Mouse (Mus musculus) spleen, adult 18-20 months (tissue): Measurements from ENCODE around the gene Apaf1.

Source experiments
- DNase-seq, 2 experiments: peaks; one replicate each; pipeline ENCODE4 v3.0.0; 2022; ENCODE audit warnings: mixed read lengths in 2 of 2

The Apaf1 gene

DNA sequence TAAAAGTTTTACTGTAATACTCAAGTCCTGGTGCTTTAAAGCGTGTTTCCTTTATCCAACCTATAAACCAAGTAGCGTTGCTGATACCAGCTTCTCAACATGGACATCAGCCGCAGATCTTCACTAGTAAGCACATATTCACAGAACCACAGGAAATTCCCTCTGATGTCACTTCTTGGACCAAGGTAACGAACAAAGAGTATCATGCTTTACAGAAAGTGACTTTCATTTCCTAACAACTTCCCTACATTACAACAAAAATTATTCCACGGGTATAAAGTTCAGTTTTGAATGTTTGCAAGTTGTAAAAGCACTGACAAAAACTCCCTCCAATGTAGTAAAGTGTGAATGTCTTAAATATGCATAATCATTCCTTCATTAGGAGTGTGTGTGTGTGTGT is 2.0 kb downstream of the Apaf1 start:
- no peak for DNase-seq

DNA sequence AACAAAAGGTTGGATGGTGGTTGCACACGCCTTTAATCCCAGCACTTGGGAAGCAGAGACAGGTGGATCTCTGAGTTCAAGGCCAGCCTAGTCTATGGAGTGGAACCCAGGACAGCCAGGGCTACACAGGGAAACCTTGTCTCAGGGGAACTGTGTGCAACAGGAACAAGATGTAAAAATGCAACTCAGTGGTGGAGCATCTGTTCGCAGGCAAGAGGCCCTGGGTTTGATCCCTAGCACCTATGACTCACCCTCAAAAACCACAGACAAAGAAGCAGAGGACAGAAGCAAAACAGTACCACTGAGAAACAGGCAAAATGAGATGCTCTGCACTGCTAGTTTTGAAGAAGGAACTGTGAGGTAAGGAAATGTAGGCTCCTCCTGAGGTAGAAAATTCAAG is 5.9 kb downstream of the Apaf1 start:
- no peak for DNase-seq

DNA sequence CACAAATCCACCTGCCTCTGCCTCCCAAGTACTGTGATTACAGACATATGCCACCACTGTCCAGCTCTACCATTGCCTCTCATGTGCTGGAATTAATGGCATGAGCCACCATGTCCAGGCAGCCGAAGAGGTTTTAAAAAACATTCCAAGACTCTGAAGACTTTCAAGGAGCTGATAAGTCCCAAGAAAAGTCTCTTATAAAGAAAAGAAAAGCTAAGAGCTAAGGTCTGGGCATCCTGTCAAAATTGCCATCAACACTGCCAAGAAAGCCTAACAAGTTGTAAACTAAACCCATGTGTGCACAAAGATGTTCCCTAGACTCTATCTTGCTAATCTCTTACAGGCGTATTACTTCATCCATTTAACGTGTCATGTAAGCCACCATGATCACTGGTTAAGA is 9.2 kb downstream of the Apaf1 start:
- no peak for DNase-seq

DNA sequence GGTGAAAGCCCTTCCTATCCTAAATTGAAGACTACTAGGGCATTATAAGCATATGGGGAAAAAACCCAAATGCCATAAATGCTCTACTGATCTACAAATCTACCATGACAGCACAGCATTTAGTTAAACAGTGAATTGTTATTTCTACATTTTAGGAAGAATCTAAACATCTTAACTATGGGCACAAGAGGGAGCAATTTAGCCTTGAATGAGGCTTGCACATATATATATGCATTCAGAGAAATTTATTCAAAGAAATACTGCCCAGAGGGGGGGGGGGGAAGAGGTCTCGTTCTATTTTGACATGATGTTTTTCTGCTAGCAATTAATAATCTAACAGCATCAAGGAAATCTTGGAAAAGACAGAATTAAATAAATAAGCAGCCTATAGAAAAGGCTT is 10.8 kb downstream of the Apaf1 start:
- no peak for DNase-seq

DNA sequence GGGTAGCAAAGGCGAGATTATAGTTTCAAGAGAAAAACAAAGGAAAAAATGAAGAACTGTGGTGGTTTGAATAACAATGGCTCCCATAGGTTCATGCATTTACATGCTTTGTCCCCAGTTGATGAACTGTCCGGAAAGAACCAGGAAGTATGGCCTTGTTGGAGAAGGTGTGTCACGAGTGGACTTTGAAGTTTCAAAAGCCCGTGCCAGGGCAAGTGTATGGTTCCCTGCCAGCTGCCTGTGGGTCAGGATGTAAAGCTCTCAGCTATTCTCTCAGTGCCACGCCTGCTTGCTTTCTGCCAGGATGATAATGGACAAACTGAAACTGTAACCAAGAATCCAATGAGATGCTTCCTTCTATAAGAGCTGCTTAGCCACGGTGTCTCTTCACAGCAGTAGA is 20.2 kb downstream of the Apaf1 start:
- no peak for DNase-seq

DNA sequence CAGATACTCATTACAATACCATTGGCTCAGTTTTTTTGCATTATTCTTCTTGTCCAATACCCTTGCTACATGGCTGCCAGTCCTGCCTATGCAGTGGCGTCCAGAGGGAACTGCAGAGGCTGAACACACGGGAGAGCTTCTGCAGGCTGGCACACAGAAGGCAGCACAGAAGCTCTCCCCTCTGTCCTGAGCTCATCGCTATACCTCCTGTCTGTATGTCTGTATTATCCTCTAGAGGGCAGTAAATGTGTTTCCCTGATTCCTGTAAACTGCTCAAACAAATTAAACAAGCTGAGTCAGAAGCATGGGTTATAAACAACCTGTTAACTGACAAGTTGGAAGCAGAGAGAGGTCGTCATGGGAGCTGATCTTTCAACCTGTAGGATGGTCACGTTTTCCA is 21.8 kb downstream of the Apaf1 start:
- no peak for DNase-seq

DNA sequence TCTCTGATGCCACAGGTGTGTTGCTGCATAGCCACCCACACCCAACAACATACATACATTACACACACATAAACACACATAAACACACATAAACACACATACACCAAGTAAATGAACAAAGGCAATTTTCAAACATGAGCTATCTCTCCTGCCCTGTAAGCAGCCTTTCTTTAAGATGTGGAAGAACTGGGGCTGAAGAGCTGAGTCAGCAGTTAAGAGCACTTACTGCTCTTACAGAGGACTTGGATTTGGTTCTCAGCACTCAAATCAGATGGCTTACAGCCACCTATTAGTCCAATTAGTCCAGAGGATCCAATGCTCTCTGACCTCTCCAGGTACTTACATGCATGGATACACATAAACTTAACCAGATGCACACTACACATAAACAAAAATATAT is 29.8 kb downstream of the Apaf1 start:
- no peak for DNase-seq

DNA sequence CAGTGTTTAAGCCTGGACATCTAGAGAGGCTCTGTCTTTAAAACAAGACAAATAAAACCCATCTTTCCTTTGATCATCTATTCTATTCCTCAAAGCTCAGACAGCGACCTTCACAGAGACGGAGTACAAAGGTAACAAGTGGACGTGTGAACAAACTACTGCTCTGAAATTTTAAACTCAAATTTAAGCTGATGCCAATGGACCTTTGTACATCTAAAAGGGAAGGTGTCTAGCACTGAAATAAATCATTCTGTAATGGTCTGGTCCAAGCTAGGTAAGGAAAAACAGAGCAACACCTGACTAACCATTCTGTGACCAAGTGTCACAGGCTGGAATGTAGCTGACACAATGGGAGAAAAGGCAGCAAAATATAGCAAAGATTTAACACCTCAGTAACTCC is 31.4 kb downstream of the Apaf1 start:
- no peak for DNase-seq

DNA sequence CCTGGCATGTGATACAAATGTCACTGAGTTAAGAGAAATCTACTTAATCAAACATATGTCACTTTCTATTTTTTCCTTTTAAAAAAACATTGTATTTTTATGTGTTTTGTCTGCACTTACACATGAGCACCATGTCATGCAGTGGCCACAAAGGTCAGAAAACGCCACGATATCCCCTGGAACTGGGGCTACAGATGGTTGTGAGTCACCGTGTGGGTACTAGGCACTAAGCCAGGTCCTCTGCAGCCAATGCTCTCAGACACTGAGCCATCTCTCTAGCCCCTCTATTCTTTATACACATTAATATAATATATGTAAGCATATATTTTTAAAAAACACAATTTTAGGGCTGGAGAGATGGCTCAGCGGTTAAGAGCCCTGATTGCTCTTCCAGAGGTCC is 32.9 kb downstream of the Apaf1 start:
- no peak for DNase-seq

DNA sequence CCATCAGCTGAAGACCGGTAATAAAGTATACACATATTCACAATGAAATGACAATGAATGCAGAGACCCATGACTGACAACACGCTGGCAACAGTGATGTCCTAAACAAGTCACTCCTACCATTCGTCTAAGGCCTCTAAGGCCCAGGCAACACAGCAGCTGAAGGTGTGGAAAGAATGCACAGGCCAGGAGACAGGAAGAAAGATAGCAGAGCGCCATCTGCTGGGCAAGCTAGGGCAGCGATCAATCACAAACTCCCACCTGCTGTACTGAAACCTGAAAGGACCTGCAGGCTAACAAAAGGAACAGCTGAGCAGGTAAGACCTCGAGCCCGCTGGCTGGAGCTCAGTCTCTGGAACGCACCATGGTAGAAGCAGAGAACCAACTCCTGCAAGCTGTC is 48.6 kb downstream of the Apaf1 start:
- DNase-seq: peak; percentile 36 to 62

DNA sequence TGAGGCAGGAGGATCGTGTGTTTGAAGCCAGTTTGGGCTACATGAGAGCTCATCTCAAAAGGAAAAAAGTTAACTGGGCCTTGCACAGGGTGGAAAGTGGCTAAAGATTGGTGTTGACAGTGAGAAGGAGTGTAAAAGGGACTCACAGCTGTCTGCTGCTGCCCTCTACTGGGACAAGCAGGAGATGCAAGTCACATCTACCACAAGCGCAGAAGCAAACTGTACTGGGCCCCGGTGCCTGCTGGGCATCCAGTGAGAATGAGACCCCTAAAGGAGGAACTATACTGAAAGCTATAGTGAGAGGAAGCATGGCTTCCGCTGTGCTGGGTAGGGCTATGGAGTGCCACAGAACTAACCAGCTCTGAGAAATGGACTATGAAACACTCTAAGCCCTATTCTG is 50.2 kb downstream of the Apaf1 start:
- DNase-seq: peak; percentile 60 to 81

DNA sequence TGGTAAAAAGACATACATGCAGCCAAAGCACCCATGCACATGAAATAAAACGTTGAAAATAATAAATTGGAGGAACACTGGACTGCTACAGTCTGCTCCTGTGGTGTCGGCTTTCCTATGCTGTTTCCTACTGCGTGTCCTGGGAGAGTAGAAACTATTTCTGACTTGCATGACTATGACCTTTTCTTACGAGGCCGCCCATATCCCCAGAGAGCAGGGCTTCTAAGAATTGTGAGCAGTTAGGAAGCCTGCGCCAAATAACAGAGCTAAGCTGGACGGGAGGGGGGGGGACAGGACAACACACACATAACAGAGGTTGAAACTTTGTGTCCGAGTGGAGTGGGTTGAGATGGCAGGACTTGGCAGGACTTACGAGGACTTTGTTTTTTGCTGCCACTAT is 51.4 kb downstream of the Apaf1 start:
- DNase-seq: no peak

DNA sequence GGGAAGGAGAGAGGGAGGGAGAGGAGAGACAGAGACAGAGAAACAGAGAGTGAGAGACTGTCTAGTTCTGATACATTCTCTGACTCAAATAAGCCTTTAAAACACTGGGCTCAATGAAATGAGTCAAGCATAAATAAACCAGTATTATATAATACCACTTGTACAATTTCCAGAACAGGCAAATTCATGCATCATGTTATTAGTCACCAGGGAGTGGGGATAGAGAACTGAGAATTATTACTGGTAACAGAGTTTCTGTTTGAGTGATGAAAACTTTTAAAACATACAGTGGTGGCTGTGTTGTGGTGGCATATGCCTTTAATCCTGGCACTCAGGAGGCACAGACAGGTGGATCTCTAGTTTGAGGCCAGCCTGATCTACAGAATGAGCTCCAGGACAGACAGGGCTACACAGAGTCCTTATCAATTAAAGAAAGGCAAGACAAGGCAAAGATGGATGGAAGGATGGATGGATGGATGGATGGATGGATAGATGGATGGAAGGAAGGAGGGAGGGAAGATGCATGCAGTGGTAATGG is 53.5 kb downstream of the Apaf1 start:
- DNase-seq: no peak

DNA sequence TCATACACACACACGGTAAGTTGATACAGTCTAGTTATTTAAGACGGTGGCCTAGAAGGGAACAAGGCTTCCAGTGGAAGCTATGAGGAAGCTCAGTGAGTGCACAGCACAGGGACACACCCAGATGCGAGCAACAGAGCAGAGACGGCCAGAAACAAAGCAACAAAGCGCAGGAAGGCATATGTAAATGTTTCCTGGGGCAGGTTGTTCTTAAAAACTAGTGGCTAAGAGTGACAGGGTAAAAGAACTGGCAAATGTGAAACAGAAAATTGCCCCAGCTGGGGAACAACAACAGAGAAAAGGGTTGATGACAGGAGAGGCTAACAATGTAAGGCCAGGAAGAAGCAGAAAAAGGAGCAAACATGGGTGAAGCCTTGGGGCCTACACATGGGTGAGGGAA is 54.6 kb downstream of the Apaf1 start:
- peak; percentile 26 to 37 for DNase-seq

DNA sequence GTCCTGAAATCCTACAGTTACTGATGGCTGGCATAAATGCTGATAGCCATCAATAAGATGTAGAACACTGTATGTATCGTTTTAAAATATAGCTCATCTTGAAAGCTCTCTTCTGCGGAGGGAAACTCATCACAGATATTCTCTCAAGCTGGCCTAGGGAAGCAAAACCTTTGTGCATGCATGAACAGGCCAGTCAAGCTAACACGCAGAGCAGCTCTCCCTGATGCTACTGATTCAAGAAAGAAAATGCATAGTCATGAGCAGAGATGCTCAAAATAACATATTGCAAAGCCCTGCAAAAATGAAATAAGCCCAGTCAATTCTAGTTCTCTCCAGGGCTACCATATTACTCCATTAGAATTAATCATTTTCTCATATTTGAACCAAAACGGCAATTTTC is 55.1 kb downstream of the Apaf1 start:
- no peak for DNase-seq

DNA sequence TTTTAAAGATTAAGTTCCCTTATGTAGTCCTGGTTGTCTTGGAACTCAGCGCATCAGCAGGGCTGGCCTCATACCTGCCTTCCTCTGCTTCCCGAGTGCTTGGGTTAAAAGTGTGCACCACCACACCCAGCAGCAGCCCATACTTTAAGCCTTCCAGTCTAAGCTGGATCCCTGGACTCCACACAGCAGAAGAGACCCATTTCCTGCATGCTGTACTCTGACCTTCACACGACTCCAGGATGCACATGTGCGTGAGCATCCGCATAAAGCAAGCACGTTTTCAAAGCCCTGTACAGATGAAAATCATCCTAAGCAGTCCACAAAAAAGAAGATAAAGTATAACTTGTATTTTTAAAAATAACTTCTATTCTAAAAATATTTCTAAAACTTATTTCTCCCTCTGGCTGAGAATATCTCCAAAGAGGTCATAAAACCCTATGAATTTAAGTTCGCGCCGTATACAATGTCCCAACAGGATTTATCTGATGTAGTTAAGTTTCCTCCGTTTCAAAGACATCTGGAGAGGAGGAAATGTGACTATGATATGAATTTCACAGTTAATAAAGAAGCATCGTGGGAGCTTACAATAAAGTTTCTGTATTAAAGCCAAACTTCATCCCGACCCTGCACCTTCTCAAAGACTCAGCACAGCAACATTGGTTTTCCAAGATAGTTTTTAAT is 76.6 kb downstream of the Apaf1 start:
- no peak for DNase-seq

DNA sequence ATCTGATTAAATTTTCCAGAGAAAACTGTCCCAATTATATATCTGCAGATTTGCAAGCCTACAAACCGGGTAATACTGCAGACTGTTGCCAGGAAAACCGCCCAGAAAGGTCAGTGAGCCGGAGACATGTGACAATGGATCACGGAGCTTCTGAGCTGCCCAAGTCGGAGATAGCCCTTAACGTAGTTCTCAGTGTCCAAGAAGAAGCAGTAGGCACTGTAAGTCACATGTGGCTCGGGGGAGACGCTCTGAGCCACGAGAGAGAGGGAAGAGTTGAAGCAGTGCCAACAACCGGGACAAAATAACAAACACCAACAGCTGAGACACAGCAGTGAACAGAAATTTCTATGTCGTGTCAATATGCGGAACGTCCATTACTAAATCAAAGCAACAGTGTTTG is 81.1 kb downstream of the Apaf1 start:
- no peak for DNase-seq

DNA sequence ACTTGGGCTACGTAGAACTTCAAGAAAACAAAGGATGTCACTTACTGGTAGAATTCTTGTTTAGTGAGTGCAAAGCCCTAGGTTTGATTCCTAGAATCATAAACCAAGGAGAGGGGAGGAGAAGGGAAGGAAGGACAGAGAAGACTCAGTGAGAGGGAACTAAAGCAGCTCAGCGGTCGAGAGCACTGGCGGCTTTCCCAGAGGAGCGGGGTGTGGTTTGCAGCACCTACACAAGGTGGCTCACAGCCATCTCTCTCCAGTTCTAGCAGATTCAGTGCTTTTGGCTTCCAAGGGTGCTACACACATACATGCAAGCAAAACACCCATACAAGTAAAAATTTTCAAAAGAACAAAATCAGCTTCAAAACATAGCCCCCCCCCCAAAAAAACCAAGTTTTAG is 82.7 kb downstream of the Apaf1 start:
- no peak for DNase-seq

DNA sequence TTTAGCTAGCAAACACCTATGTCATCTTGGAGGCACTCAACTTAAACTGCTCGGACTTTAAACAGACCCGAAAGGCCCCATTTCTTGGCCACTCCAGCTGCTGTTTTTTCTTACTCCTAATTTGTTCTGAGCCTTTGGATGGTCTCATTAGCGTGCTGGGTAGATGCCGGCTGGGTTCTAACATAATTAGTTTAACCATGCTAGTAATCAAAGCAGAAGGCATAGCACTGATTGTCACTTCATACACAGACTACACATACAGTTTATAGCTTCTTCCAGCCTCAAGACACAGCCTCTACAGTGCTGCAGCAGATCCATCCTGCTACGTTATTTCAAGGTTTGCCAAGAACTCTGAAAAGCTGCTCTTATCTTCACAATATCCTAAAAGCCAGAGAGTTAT is 88.7 kb downstream of the Apaf1 start:
- DNase-seq: no peak

DNA sequence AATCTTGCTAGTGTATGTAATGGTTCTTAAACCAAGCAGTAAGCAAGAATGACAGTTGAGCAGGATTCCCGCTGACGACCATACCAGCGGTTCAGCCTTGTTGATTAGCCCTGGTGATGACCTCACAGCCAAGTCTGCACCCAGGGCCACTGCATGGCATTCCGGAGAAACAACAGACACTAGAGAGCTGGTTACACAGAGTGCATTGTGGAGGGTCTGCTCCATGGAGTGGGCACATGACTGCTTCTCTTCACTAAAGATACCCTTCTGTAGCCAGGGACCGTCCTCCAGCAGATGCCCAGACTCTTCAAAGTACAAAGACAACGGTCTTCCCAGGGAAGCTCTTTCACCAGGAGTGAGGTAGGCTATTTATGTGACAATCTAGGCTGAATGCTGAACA is 90.3 kb downstream of the Apaf1 start:
- DNase-seq: no peak

DNA sequence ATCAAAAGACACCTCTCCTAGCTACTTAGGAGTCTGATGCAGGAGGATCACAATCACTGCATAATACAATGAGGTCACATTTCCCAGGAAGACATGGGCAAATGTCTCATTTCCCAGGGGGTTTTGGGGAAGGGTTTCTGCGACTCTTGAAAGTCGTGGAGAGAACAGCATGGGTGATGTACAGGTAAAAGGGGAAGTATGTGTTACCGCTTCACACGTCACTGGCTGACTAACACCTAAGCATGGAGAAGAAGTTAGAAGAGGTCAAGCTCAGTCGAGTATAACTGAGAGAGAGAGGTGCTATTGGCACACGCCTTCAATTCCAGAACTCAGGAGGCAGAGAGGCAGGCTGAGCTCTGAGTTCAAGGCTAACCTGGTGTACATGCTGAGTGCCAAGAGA is 92.2 kb downstream of the Apaf1 start:
- no peak for DNase-seq

DNA sequence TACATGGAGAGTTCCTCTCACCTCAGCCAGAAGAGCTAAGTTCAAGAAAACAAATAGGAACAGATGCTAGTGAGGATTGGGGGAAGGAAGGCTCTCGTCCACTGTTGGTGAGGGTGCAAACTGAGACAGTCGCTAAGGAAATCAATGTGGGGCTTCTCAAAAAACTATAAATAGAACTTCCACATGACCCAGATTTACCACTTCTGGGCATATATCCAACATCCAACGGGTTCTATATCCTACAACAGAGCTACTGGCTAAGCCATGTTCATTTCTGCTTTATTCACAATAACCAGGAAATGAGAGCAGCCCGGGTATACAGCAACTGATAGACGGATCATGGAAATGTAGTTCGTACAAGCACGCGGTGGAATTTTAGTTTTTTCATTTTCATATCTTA is 99.5 kb downstream of the Apaf1 start:
- no peak for DNase-seq

DNA sequence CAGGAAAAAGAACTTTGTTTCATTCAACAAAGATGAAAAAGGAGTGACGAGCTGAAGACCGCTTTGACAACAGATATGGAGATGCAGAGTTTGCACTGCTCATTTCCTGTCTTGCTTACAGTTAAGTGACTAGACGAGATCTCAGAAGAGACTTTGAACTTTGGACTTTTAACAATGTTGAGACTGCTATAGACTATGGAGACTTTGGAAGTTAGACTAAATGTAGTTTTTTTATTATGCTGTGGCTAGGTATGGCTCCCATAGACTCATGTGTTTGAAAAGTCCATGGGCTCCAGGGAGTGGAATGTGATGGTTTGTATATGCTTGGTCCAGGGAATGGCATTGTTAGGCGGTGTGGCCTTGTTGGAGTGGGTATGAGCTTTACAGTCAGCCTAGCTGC is 100.8 kb downstream of the Apaf1 start:
- DNase-seq: no peak

DNA sequence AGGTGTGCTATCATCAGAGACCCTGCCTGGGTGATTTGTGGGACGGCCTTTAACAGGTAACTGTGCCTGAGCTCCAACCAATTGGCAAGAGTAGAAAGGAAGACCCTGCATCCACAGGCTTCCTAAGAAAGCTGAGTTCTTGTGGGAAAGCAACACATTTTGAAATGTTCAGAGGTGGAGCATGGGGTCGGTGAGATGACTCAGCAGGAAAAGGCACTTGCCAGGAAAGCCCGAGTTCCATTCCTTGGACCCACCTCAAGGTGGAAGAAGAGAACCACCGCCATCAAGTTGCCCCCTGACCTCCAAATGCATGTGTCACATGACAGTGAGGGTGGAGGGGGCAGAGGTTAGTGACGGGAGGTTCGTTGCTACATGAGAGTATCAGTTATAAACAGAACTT is 108.1 kb downstream of the Apaf1 start:
- DNase-seq: no peak

DNA sequence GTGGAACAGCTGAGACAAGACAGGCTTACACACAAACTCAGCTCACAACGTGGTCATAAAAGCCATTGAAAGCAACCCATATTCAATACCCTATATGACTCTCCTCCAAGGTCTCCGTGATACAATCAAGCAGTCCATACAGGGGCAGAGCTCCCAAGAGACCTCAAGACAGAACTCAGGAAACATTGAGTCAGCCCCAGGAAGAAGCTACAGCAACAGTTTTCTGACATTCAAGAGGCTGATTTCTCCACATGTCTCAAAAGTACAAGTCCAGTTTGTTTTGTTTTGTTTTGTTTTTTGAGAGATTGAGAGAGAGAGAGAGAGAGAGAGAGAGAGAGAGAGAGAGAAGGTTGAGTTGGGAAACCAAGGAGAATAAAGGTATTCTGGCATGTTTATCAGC is 108.5 kb downstream of the Apaf1 start:
- DNase-seq: no peak

DNA sequence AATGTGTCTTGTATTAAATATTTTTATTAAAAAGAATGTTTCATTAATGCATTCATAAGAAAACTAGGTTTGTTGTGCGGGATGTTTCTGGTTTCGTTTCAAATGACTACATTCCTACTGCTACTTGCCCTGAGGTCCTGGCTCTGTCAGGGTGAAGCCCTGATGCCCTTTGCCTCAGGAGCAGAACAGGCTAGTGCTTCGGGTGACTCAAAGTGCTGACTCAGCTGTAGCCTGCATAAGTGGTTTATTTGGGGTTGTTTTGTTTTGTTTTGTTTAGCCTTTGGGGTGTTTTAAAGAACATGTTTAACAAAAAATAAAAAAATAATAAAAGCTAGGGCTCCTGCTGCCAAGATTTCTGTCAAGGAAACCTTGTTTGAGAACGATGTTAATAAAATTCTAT is 112.0 kb downstream of the Apaf1 start:
- no peak for DNase-seq
